Mouse (Mus musculus): ENCODE data around the gene Epha7.

DNA sequence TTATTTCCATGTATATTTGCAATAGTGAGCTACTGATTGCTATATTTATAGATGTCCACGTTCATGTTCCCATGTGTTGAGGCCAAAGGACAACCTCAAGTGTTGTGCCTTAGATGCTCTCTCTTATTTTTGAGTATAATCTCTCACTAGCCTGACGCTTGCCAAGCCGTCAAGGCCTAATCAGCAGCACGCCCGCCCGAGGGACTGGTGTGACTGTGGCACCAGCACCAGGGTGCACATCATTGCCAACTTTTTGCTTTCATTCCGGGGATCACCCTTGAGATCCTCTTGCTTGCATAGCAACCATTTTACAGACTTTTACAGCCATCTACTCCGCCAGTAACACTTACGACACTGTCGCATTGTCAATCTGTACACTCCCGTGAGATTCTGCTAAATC is 86.9 kb downstream of the Epha7 start:
- TF ChIP-seq CTCF (IDR thresholded peaks at IDR 0.05 in 2 of 3, conservative IDR thresholded peaks at IDR 0.05 in 1 of 3; ENCODE audit: control insufficient read depth in 1 of 3, insufficient read depth in 1 of 3, low read depth in 2 of 3, low read length in 3 of 3, poor library complexity in 1 of 3, severe bottlenecking in 1 of 3), result no peak
- TF ChIP-seq USF2 (IDR thresholded peaks at IDR 0.05; ENCODE audit: borderline replicate concordance in 1 of 2, insufficient read depth in 1 of 2, low read depth in 1 of 2, low read length in 2 of 2), result no peak

All from MEL (cell line).